Mouse (Mus musculus) olfactory bulb, adult 2 months (tissue): Measurements from ENCODE around the gene Duoxa2. TPM values are rescaled to one million over a fixed set of nuclear protein-coding genes. Genes with fewer than 3 reads are reported as not detected.
A peak's percentile ranks its signal among the peaks of the same experiment; 100 is the strongest.
"Not testable (repeated sequence)": the region's sequence is repeated elsewhere in the genome, so short reads cannot be mapped to it uniquely, and the experiment has no call there.

Source experiments
- H3K27ac ChIP-seq: fragments of 200-500 bp; 2 replicates; pipeline ENCODE4 v1.5.1; 2012; ENCODE audit warnings: low read depth, low read length; ENCODE audit not compliant: insufficient read depth
- H3K4me1 ChIP-seq: fragments of 200-500 bp; 2 replicates; pipeline ENCODE4 v1.6.1; 2012; ENCODE audit warnings: low read length; ENCODE audit not compliant: control insufficient read depth, insufficient read depth
- H3K4me3 ChIP-seq: fragments of 200-500 bp; 2 replicates; pipeline ENCODE4 v1.5.1; 2012; ENCODE audit warnings: mild to moderate bottlenecking, low read depth, low read length, moderate library complexity; ENCODE audit not compliant: insufficient read depth
- CTCF ChIP-seq: fragments of 200-500 bp; IDR thresholded peaks from 2 replicates; pipeline ENCODE4 v1.5.1; 2012; ENCODE audit warnings: low read depth, mild to moderate bottlenecking, low read length, moderate library complexity; ENCODE audit not compliant: insufficient read depth
- POLR2A ChIP-seq: fragments of 200-500 bp; IDR thresholded peaks from 2 replicates; pipeline ENCODE4 v1.6.1; 2012; ENCODE audit warnings: mild to moderate bottlenecking, low read depth, low read length, moderate library complexity; ENCODE audit not compliant: insufficient read depth
- WGBS: fragments of 180-500 bp; shearing (Covaris S2); methylation state at CpG from one replicate; pipeline ENCODE4 v1.1.7; 2018; 5-methylcytosine and 5-hydroxymethylcytosine counted together
- polyA plus RNA-seq: library from polyadenylated mRNA; stranded (reverse); fragments of >200 nt; gene quantifications from 2 replicates; pipeline ENCODE4 v1.2.4, GENCODE M21; 2012; ENCODE audit warnings: low replicate concordance; ENCODE audit not compliant: missing spikeins, insufficient read depth, insufficient read length

Duoxa2 gene
- polyA plus RNA-seq, 1 experiment, result not detected

- Histone ChIP-seq H3K4me3 (no peak overlapping the region), H3K4me1 (no peaks in the 10 kb centered on the region), H3K27ac (no peak overlapping the region)
- 84% methylated on average over 3 of the region's 3 CpGs for WGBS
- no peak for TF ChIP-seq POLR2A
- TF ChIP-seq CTCF, result no peak
Measured at GRCm38 (mm10) chr2:122324586-122324985, 25.9 kb downstream of the Duoxa2 start.

- 62% methylated on average over 2 of the region's 2 CpGs for WGBS
- Histone ChIP-seq H3K27ac (no peak overlapping the region), H3K4me1 (no peaks in the 10 kb centered on the region), H3K4me3 (no peak overlapping the region)
- TF ChIP-seq CTCF, result no peak
- no peak for TF ChIP-seq POLR2A
Measured at GRCm38 (mm10) chr2:122325361-122325760, 26.7 kb downstream of the Duoxa2 start.

GRCm38 (mm10) chr2:122327986-122328385 lies 29.3 kb downstream of the Duoxa2 start:
- Histone ChIP-seq H3K4me1 (no peaks in the 10 kb centered on the region), H3K4me3 (no peak overlapping the region), H3K27ac (no peak overlapping the region)
- WGBS, result 75% methylated on average over 3 of the region's 3 CpGs
- TF ChIP-seq POLR2A, result no peak
- no peak for TF ChIP-seq CTCF

- H3K4me1 ChIP-seq, H3K4me3 ChIP-seq, H3K27ac ChIP-seq: not testable (repeated sequence)
- WGBS, result 88% methylated on average over 6 of the region's 6 CpGs
Measured at GRCm38 (mm10) chr2:122330317-122330716, 31.6 kb downstream of the Duoxa2 start.

- Histone ChIP-seq H3K4me1 (no peaks in the 10 kb centered on the region), H3K4me3 (no peak overlapping the region), H3K27ac (no peak overlapping the region)
- WGBS, result 93% methylated on average over 3 of the region's 3 CpGs
- TF ChIP-seq POLR2A, result no peak
- no peak for TF ChIP-seq CTCF
Measured at GRCm38 (mm10) chr2:122332222-122332621, 33.5 kb downstream of the Duoxa2 start.

- TF ChIP-seq POLR2A, result no peak
- TF ChIP-seq CTCF, result no peak
- 38% methylated on average over 3 of the region's 3 CpGs for WGBS
- H3K27ac ChIP-seq, result no peak overlapping the region
Measured at GRCm38 (mm10) chr2:122334170-122334569, 35.5 kb downstream of the Duoxa2 start.

GRCm38 (mm10) chr2:122337291-122337690 lies 38.6 kb downstream of the Duoxa2 start:
- Histone ChIP-seq H3K4me3 (peak overlapping the region; percentile 9; the same call in 1 of the 2 replicates), H3K27ac (no peak overlapping the region), H3K4me1 (no peaks in the 10 kb centered on the region)
- TF ChIP-seq CTCF, result no peak
- TF ChIP-seq POLR2A, result no peak
- 66% methylated on average over 21 of the region's 21 CpGs for WGBS

More at GRCm38 (mm10) chr2:122334170-122334569, 35.5 kb downstream of the Duoxa2 start:
- Histone ChIP-seq H3K4me3 (no peak overlapping the region), H3K4me1 (no peaks in the 10 kb centered on the region)

- peaks cover 17% of the 10 kb centered on the region for H3K4me1 ChIP-seq
- 88% methylated on average over 6 of the region's 6 CpGs for WGBS
- H3K4me3 ChIP-seq, result no peak overlapping the region
- no peak for TF ChIP-seq CTCF
- TF ChIP-seq POLR2A, result no peak
- no peak overlapping the region for H3K27ac ChIP-seq
Measured at GRCm38 (mm10) chr2:122345106-122345893, 46.6 kb downstream of the Duoxa2 start.

- peaks cover 21% of the 10 kb centered on the region for H3K4me1 ChIP-seq
- WGBS, result 90% methylated on average over 6 of the region's 6 CpGs
- not testable (repeated sequence) for H3K27ac ChIP-seq, H3K4me3 ChIP-seq
Measured at GRCm38 (mm10) chr2:122346164-122346563, 47.5 kb downstream of the Duoxa2 start.

- H3K27ac ChIP-seq, result no peak overlapping the region
- 98% methylated on average over 3 of the region's 3 CpGs for WGBS
- peaks cover 31% of the 10 kb centered on the region for H3K4me1 ChIP-seq
- no peak overlapping the region for H3K4me3 ChIP-seq
- TF ChIP-seq POLR2A (no peak), CTCF (no peak)
Measured at GRCm38 (mm10) chr2:122347257-122347656, 48.6 kb downstream of the Duoxa2 start.
